ENCODE assay signal across 8 mouse cellular contexts in genomic region chr6:83582135-83582937, GRCm38 (mm10). TPM values are rescaled to one million over a fixed set of nuclear protein-coding genes. Genes with fewer than 3 reads are reported as not detected.
DNase-seq lines count a peak whose midpoint lies in the region; ATAC-seq and TF ChIP-seq lines count a peak whose summit lies in the region.

No protein-coding gene starts in this region.

- TF ChIP-seq POLR2A in CH12.LX (IDR thresholded peaks at IDR 0.05; ENCODE audit: low read depth, low read length): no peak

- no peaks in the 10 kb centered on the region for H3K79me2 ChIP-seq in CH12.LX (replicated peaks; ENCODE audit: control insufficient read depth, extremely low read depth, insufficient read depth, poor library complexity, severe bottlenecking)

- no peaks in the 10 kb centered on the region for H3K9me3 ChIP-seq in intestine, embryonic 14.5 days (ENCODE audit: control insufficient read depth, low read length)
- H3K9me3 ChIP-seq in intestine, postnatal 0 days (ENCODE audit: control insufficient read depth): no peaks in the 10 kb centered on the region
- H3K9me3 ChIP-seq in CH12.LX (replicated peaks; ENCODE audit: low read length): no peaks in the 10 kb centered on the region
- H3K9me3 ChIP-seq in forebrain, embryonic 14.5 days (replicated peaks; ENCODE audit: control insufficient read depth, low read length): no peaks in the 10 kb centered on the region
- H3K9me3 ChIP-seq in midbrain, embryonic 12.5 days: no peaks in the 10 kb centered on the region

- TF ChIP-seq CTCF in intestine, postnatal 0 days (IDR thresholded peaks at IDR 0.05; ENCODE audit: low read depth): no peak
- TF ChIP-seq CTCF in CH12.LX (conservative IDR thresholded peaks at IDR 0.05 in 1 of 2, IDR thresholded peaks at IDR 0.05 in 1 of 2; ENCODE audit: low read depth in 2 of 2, low read length in 2 of 2): no peak

- no peak overlapping the region for H3K9ac ChIP-seq in intestine, embryonic 14.5 days (ENCODE audit: low read length)
- no peak overlapping the region for H3K9ac ChIP-seq in intestine, postnatal 0 days (ENCODE audit: low read depth, low read length)
- H3K9ac ChIP-seq in CH12.LX (ENCODE audit: insufficient read depth, low read depth): no peak overlapping the region
- no peak overlapping the region for H3K9ac ChIP-seq in forebrain, embryonic 14.5 days (ENCODE audit: low read length)
- 0 out of 2 replicates have a peak overlapping the region, but pooled peaks have one; percentile 15 for H3K9ac ChIP-seq in midbrain, embryonic 12.5 days (replicated peaks)

- in situ Hi-C loops in CH12.LX (cut with MboI; ENCODE audit: low pct_ligation_motif_present, low pct_unique_long_range_greater_than_20kb, low sequenced_read_pairs): loop anchor here (5.0 kb wide), 1 partner anchor 95 kb away; the partner anchor contains the start of gene Cd207

- H3K36me3 ChIP-seq in intestine, embryonic 14.5 days (ENCODE audit: control insufficient read depth, insufficient read depth, low read length): no peaks in the 10 kb centered on the region
- H3K36me3 ChIP-seq in intestine, postnatal 0 days (ENCODE audit: control insufficient read depth, insufficient read depth): no peaks in the 10 kb centered on the region
- no peaks in the 10 kb centered on the region for H3K36me3 ChIP-seq in CH12.LX (replicated peaks in 1 of 2; ENCODE audit: control insufficient read depth in 1 of 2, insufficient read depth in 1 of 2, low read length in 1 of 2)
- H3K36me3 ChIP-seq in forebrain, embryonic 14.5 days (ENCODE audit: control insufficient read depth, insufficient read depth, low read length): no peaks in the 10 kb centered on the region
- H3K36me3 ChIP-seq in midbrain, embryonic 12.5 days: no peaks in the 10 kb centered on the region

- TF ChIP-seq RAD21 in CH12.LX (IDR thresholded peaks at IDR 0.05; ENCODE audit: low read depth, low read length): no peak

- H3K4me2 ChIP-seq in intestine, embryonic 14.5 days (ENCODE audit: low read length): no peak overlapping the region
- H3K4me2 ChIP-seq in intestine, postnatal 0 days (replicated peaks; ENCODE audit: low read depth): no peak overlapping the region
- no peak overlapping the region for H3K4me2 ChIP-seq in CH12.LX (ENCODE audit: insufficient read depth, low read depth, poor library complexity, severe bottlenecking)
- 0 out of 2 replicates have a peak overlapping the region, but pooled peaks have one; percentile 2 for H3K4me2 ChIP-seq in forebrain, embryonic 14.5 days (ENCODE audit: low read length)
- H3K4me2 ChIP-seq in midbrain, embryonic 12.5 days (replicated peaks): peak overlapping the region; percentile 21

- peak; percentile 27; the same call in 1 of the 2 replicates for ATAC-seq in intestine, embryonic 14.5 days (replicated peaks; ENCODE audit: low FRiP score, low TSS enrichment, low read depth)
- no peak for ATAC-seq in intestine, postnatal 0 days
- ATAC-seq in forebrain, embryonic 14.5 days: 0 out of 2 replicates have a peak, but pooled peaks have one; percentile 23
- no peak for ATAC-seq in midbrain, embryonic 12.5 days (ENCODE audit: low FRiP score, low read depth)

- H3K27me3 ChIP-seq in intestine, embryonic 14.5 days (replicated peaks; ENCODE audit: control insufficient read depth, insufficient read depth, low read length): no peaks in the 10 kb centered on the region
- no peaks in the 10 kb centered on the region for H3K27me3 ChIP-seq in intestine, postnatal 0 days (replicated peaks; ENCODE audit: control insufficient read depth, insufficient read depth, low read length)
- H3K27me3 ChIP-seq in CH12.LX (replicated peaks): peaks cover 48% of the 10 kb centered on the region
- H3K27me3 ChIP-seq in forebrain, embryonic 14.5 days (replicated peaks; ENCODE audit: control insufficient read depth, insufficient read depth, low read length): no peaks in the 10 kb centered on the region
- peaks cover 14% of the 10 kb centered on the region; the same call in 1 of the 2 replicates for H3K27me3 ChIP-seq in midbrain, embryonic 12.5 days

- 53% methylated on average over 20 of the region's 20 CpGs for WGBS in intestine, embryonic 14.5 days
- WGBS in intestine, postnatal 0 days: 59% methylated on average over 20 of the region's 20 CpGs
- WGBS in forebrain, embryonic 14.5 days: 39% methylated on average over 20 of the region's 20 CpGs
- WGBS in midbrain, embryonic 12.5 days: 44% methylated on average over 20 of the region's 20 CpGs

- dilution Hi-C loops in CH12.LX (cut with MboI; ENCODE audit: extremely low pct_ligation_motif_present, extremely low pct_unique_long_range_greater_than_20kb, low sequenced_read_pairs): no loop called here

- no peak overlapping the region for H3K27ac ChIP-seq in intestine, embryonic 14.5 days (ENCODE audit: low read depth)
- H3K27ac ChIP-seq in intestine, postnatal 0 days (ENCODE audit: low read depth, low read length): no peak overlapping the region
- H3K27ac ChIP-seq in CH12.LX (ENCODE audit: insufficient read depth, low read depth): no peak overlapping the region
- no peak overlapping the region for H3K27ac ChIP-seq in forebrain, embryonic 14.5 days (ENCODE audit: low read depth, low read length)
- no peak overlapping the region for H3K27ac ChIP-seq in midbrain, embryonic 12.5 days (replicated peaks)

- TF ChIP-seq EP300 in CH12.LX (IDR thresholded peaks at IDR 0.05; ENCODE audit: low read length): no peak

- peak; percentile 38 for DNase-seq in intestine, embryonic 14.5 days (ENCODE audit: low spot score)
- no peak for DNase-seq in CH12.LX (ENCODE audit: extremely low read depth)
- no peak for DNase-seq in forebrain, embryonic 14.5 days (ENCODE audit: low spot score)
- DNase-seq in Muller cell, postnatal 12 days (ENCODE audit: inconsistent ontology term): no peak
- no peak for DNase-seq in frontal cortex, postnatal 25 days (ENCODE audit: low spot score in 2 of 2)
- no peak for DNase-seq in lung, postnatal 10 days

- H3K4me3 ChIP-seq in intestine, embryonic 14.5 days (ENCODE audit: low read depth, low read length): no peak overlapping the region
- no peak overlapping the region for H3K4me3 ChIP-seq in intestine, postnatal 0 days (ENCODE audit: low read depth, low read length)
- no peak overlapping the region for H3K4me3 ChIP-seq in CH12.LX (replicated peaks in 1 of 3; ENCODE audit: low read depth in 2 of 3, low read length in 2 of 3, poor library complexity in 1 of 3)
- H3K4me3 ChIP-seq in forebrain, embryonic 14.5 days (ENCODE audit: low read depth, low read length): no peak overlapping the region
- peak overlapping the region; percentile 9; the same call in 1 of the 2 replicates for H3K4me3 ChIP-seq in midbrain, embryonic 12.5 days

- H3K4me1 ChIP-seq in intestine, embryonic 14.5 days (replicated peaks; ENCODE audit: control insufficient read depth, insufficient read depth, low read length): no peaks in the 10 kb centered on the region
- H3K4me1 ChIP-seq in intestine, postnatal 0 days (replicated peaks; ENCODE audit: control insufficient read depth, insufficient read depth, low read length): no peaks in the 10 kb centered on the region
- peaks cover 5 to 7% of the 10 kb centered on the region in 2 experiments; a peak in 2 of 4 replicates for H3K4me1 ChIP-seq in CH12.LX (ENCODE audit: control insufficient read depth in 1 of 2, insufficient read depth in 2 of 2)
- H3K4me1 ChIP-seq in forebrain, embryonic 14.5 days (ENCODE audit: control insufficient read depth, insufficient read depth, low read length): no peaks in the 10 kb centered on the region
- H3K4me1 ChIP-seq in midbrain, embryonic 12.5 days: no peaks in the 10 kb centered on the region

TF ChIP-seq in CH12.LX, 34 proteins besides CTCF, POLR2A, EP300 and RAD21:
- TF ChIP-seq IRF4 (IDR thresholded peaks at IDR 0.05; ENCODE audit: low read depth, low read length) (peak; percentile 21; the same call in 1 of the 2 replicates), BHLHE40 (IDR thresholded peaks at IDR 0.05; ENCODE audit: low read depth, low read length) (peak; percentile 58), NRF1 (IDR thresholded peaks at IDR 0.05; ENCODE audit: low read depth, low read length) (no peak)

RNA-seq across cellular contexts. Expression of gene Stambp, which starts 9.8 kb away (rescaled TPM):
- polyA plus RNA-seq in intestine, embryonic 14.5 days (2014; fragmentation: Nextera tagmentation; extraction: Ambion mirVana): 23.8 and 26.0 TPM in 2 replicates
- polyA plus RNA-seq in intestine, postnatal 0 days (2015; fragmentation: Nextera tagmentation; extraction: Ambion mirVana): 24.9 and 28.1 TPM in 2 replicates
- total RNA-seq in CH12.LX (2012; rRNA removed): 4.2 and 4.6 TPM in 2 replicates
- 3.3 and 4.1 TPM in 2 replicates for total RNA-seq in CH12.LX (2014; rRNA removed)
- polyA plus RNA-seq in CH12.LX (2012; ENCODE audit: insufficient read length, low read depth): 10.2 and 11.4 TPM in 2 replicates
- 56.5 and 62.7 TPM in 2 replicates for polyA plus RNA-seq in forebrain, embryonic 14.5 days (2014; fragmentation: Nextera tagmentation; extraction: Ambion mirVana)
- 31.6 and 31.9 TPM in 2 replicates for polyA plus RNA-seq in midbrain, embryonic 12.5 days (2016; fragmentation: Nextera tagmentation; extraction: Ambion mirVana)

RNA-seq across cellular contexts. Expression of gene Actg2, which starts 46.3 kb away (rescaled TPM):
- polyA plus RNA-seq in intestine, embryonic 14.5 days (2014; fragmentation: Nextera tagmentation; extraction: Ambion mirVana): 1,357 and 1,367 TPM in 2 replicates
- 2,265 and 2,375 TPM in 2 replicates for polyA plus RNA-seq in intestine, postnatal 0 days (2015; fragmentation: Nextera tagmentation; extraction: Ambion mirVana)
- total RNA-seq in CH12.LX (2012; rRNA removed) (0.84 and 1.1 TPM in 2 replicates), CH12.LX (2014; rRNA removed) (1.6 and 1.8 TPM in 2 replicates)
- polyA plus RNA-seq in CH12.LX (2012; ENCODE audit: insufficient read length, low read depth): 4.0 and 5.6 TPM in 2 replicates
- polyA plus RNA-seq in forebrain, embryonic 14.5 days (2014; fragmentation: Nextera tagmentation; extraction: Ambion mirVana): 1.2 and 1.9 TPM in 2 replicates
- polyA plus RNA-seq in midbrain, embryonic 12.5 days (2016; fragmentation: Nextera tagmentation; extraction: Ambion mirVana): 6.2 TPM in 2 replicates

Comparison
In these comparisons a context has a peak if more than half of its experiments do, and no peak if none do; other contexts are left out.
1. ATAC-seq: peak in intestine, embryonic 14.5 days (single experiment) and forebrain, embryonic 14.5 days (single experiment); none in intestine, postnatal 0 days (single experiment) and midbrain, embryonic 12.5 days (single experiment).
2. H3K4me2 ChIP-seq: peak in forebrain, embryonic 14.5 days (single experiment) and midbrain, embryonic 12.5 days (single experiment); none in intestine, embryonic 14.5 days (single experiment), intestine, postnatal 0 days (single experiment) and CH12.LX (single experiment).
3. RNA of gene Actg2, which starts 46.3 kb away (polyA plus RNA-seq): 2,265 to 2,375 TPM in intestine, postnatal 0 days and 1,357 to 1,367 TPM in intestine, embryonic 14.5 days; 6.2 TPM in midbrain, embryonic 12.5 days, 4.0 to 5.6 TPM in CH12.LX and 1.2 to 1.9 TPM in forebrain, embryonic 14.5 days; every median in the first group is over 100 times any median in the second.